Mouse (Mus musculus): ENCODE data around the gene Cyp2d11. TPM values are rescaled to one million over a fixed set of nuclear protein-coding genes. Genes with fewer than 3 reads are reported as not detected.
A peak's percentile ranks its signal among the peaks of the same experiment; 100 is the strongest.
"Not testable (repeated sequence)": the region's sequence is repeated elsewhere in the genome, so short reads cannot be mapped to it uniquely, and the experiment has no call there.

Cyp2d11 gene
- polyA plus RNA-seq, 1 experiment from 2014 or later: not detected

- H3K4me3 ChIP-seq: no peak within 1 kb of the TSS
- H3K9ac ChIP-seq: no peak within 1 kb of the TSS
- 94% methylated on average over 6 of the region's 6 CpGs for WGBS
- H3K4me2 ChIP-seq: no peak within 1 kb of the TSS
- no peaks in the 10 kb centered on the region for H3K36me3 ChIP-seq
- H3K9me3 ChIP-seq: no peaks in the 10 kb centered on the region
- H3K27ac ChIP-seq (replicated peaks): no peak within 1 kb of the TSS
- H3K4me1 ChIP-seq (replicated peaks): no peaks in the 10 kb centered on the region
- ATAC-seq (ENCODE audit: low read depth): no peak
- H3K27me3 ChIP-seq: no peaks in the 10 kb centered on the region
These were observed 13.2 kb upstream of the Cyp2d11 start, which contains the start of gene Cyp2d10 for GRCm38 (mm10) chr15:82406981-82407380. TSS of gene Cyp2d10 (minus strand) at chr15:82407195.

DNA sequence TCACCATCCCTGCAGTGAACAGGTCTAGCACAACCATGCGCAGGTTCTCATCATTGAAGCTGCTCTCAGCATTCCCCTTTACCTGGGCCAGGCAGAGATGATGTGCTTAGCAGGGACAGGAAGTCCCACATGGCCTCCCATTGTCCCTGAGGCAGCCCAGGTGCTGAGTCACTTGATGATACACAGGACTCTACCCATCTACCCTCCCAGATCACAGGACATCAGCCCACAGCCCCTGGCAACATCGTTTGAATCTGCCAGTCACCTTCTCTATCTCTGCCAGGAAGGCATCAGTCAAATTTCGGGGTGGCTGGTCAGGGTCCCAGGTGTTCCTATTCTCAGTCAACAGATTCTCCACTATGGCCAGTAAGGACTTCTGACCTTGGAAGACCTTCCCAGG is 10.3 kb upstream of the Cyp2d11 start:
- 92% methylated on average over 3 of the region's 3 CpGs for WGBS
- no peak overlapping the region for H3K4me3 ChIP-seq
- no peaks in the 10 kb centered on the region for H3K36me3 ChIP-seq
- ATAC-seq (ENCODE audit: low read depth): no peak
- no peak overlapping the region for H3K27ac ChIP-seq (replicated peaks)
- no peaks in the 10 kb centered on the region for H3K4me1 ChIP-seq (replicated peaks)
- H3K4me2 ChIP-seq: no peak overlapping the region
- no peaks in the 10 kb centered on the region for H3K9me3 ChIP-seq
- H3K9ac ChIP-seq: no peak overlapping the region
- H3K27me3 ChIP-seq: no peaks in the 10 kb centered on the region

- no peak overlapping the region for H3K27ac ChIP-seq (replicated peaks)
- no peak overlapping the region for H3K4me2 ChIP-seq
- H3K27me3 ChIP-seq: no peaks in the 10 kb centered on the region
- no peak overlapping the region for H3K4me3 ChIP-seq
- no peaks in the 10 kb centered on the region for H3K4me1 ChIP-seq (replicated peaks)
- no peak overlapping the region for H3K9ac ChIP-seq
- 94% methylated on average over 9 of the region's 9 CpGs for WGBS
- no peaks in the 10 kb centered on the region for H3K9me3 ChIP-seq
- ATAC-seq (ENCODE audit: low read depth): no peak
- H3K36me3 ChIP-seq: no peaks in the 10 kb centered on the region
These were observed 9.8 kb upstream of the Cyp2d11 start for GRCm38 (mm10) chr15:82403606-82404005.

DNA sequence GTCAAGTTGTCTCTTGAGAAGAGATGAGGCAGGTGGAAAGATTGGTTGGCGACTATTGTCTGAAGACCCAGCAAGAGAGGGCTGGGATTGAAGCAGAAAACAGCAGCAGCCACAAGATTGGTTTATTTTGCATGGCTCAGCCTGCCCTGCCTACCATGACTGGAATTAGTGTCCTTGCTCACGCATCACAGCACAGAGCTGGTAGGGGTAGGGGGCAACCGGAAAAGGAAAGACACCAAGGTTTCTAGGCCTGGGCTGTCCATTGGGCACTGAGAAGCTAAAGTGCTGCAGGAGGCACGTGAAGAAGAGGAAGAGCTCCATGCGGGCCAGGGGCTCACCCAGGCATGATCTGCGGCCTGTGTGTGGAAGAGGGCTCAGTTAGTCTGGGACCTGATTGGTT is 8.9 kb upstream of the Cyp2d11 start:
- no peak for ATAC-seq (ENCODE audit: low read depth)

GRCm38 (mm10) chr15:82402106-82402505 is 8.3 kb upstream of the Cyp2d11 start:
- no peak overlapping the region for H3K27ac ChIP-seq (replicated peaks)
- H3K27me3 ChIP-seq: no peaks in the 10 kb centered on the region
- no peak for ATAC-seq (ENCODE audit: low read depth)
- H3K36me3 ChIP-seq: no peaks in the 10 kb centered on the region
- H3K4me3 ChIP-seq: no peak overlapping the region
- no peak overlapping the region for H3K4me2 ChIP-seq
- H3K9me3 ChIP-seq: no peaks in the 10 kb centered on the region
- H3K4me1 ChIP-seq (replicated peaks): no peaks in the 10 kb centered on the region
- no peak overlapping the region for H3K9ac ChIP-seq

More for the DNA sequence above, 8.9 kb upstream of the Cyp2d11 start:
- H3K9me3 ChIP-seq: no peaks in the 10 kb centered on the region
- no peak overlapping the region for H3K4me2 ChIP-seq
- no peak overlapping the region for H3K27ac ChIP-seq (replicated peaks)
- H3K27me3 ChIP-seq: no peaks in the 10 kb centered on the region
- no peaks in the 10 kb centered on the region for H3K4me1 ChIP-seq (replicated peaks)
- H3K36me3 ChIP-seq: no peaks in the 10 kb centered on the region
- WGBS: 86% methylated on average over 6 of the region's 6 CpGs
- no peak overlapping the region for H3K4me3 ChIP-seq
- no peak overlapping the region for H3K9ac ChIP-seq

GRCm38 (mm10) chr15:82401516-82401915 is 7.7 kb upstream of the Cyp2d11 start:
- H3K4me1 ChIP-seq (replicated peaks): no peaks in the 10 kb centered on the region
- H3K9me3 ChIP-seq: no peaks in the 10 kb centered on the region
- no peak overlapping the region for H3K4me2 ChIP-seq
- H3K36me3 ChIP-seq: no peaks in the 10 kb centered on the region
- no peak overlapping the region for H3K9ac ChIP-seq
- no peaks in the 10 kb centered on the region for H3K27me3 ChIP-seq
- 11% methylated on average over 2 of the region's 2 CpGs for WGBS
- no peak overlapping the region for H3K27ac ChIP-seq (replicated peaks)
- no peak overlapping the region for H3K4me3 ChIP-seq
- no peak for ATAC-seq (ENCODE audit: low read depth)

DNA sequence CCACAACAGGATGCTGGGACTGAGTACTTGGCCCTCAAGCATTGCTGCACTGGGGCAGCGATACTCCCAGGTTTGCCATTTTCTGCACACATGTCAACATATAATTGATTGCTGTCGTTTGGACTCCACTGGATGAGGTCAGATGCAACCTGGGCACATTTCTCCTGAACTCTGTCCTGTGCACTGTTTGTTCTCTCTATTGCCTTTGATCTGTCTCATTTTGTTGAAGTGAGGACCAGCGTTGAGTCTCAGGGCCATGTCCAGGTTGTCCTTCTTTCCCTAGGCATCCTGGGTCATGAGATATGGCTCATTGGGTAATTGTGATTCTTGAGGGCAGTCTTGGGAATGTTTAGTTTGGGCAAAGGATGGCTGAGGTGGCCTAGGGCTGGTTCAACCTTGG is 2.1 kb upstream of the Cyp2d11 start:
- H3K4me3 ChIP-seq; H3K36me3 ChIP-seq; ATAC-seq (ENCODE audit: low read depth); H3K9ac ChIP-seq; H3K4me2 ChIP-seq; H3K4me1 ChIP-seq (replicated peaks); H3K27me3 ChIP-seq; H3K9me3 ChIP-seq; H3K27ac ChIP-seq (replicated peaks): not testable (repeated sequence)
- 89% methylated on average over 3 of the region's 3 CpGs for WGBS

DNA sequence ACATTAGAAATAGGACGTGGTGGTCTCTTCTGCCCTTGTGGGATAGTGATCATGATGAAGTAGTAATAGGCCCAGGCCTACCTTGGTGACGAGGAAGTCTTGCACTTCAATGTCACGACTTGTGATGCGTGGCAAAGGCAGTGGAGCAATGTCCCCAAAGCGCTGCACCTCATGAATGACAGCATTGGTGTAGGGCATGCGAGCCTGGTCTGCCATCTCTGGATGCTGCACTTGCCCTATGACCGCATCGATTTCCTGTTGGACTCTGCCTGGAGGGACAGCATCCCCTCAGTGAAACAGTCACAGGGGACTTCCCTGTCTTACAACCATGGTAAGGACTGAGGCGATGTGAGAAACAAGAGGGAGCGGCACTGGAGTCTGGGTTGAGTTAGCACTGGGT is 3.9 kb downstream of the Cyp2d11 start:
- not testable (repeated sequence) for H3K36me3 ChIP-seq; H3K9ac ChIP-seq; H3K9me3 ChIP-seq; H3K27ac ChIP-seq (replicated peaks); H3K4me3 ChIP-seq; H3K4me1 ChIP-seq (replicated peaks); H3K27me3 ChIP-seq; H3K4me2 ChIP-seq; ATAC-seq (ENCODE audit: low read depth)
- WGBS: 91% methylated on average over 10 of the region's 10 CpGs

- Histone ChIP-seq H3K4me1 (replicated peaks) (peaks cover 3% of the 10 kb centered on the region), H3K9me3 (no peaks in the 10 kb centered on the region), H3K36me3 (no peaks in the 10 kb centered on the region), H3K27ac (replicated peaks) (no peak overlapping the region), H3K9ac (no peak overlapping the region), H3K4me3 (no peak overlapping the region), H3K27me3 (no peaks in the 10 kb centered on the region; the same call in 1 of the 2 replicates), H3K4me2 (no peak overlapping the region)
- 92% methylated on average over 2 of the region's 2 CpGs for WGBS
- no peak for ATAC-seq (ENCODE audit: low read depth)
These were observed 8.1 kb downstream of the Cyp2d11 start for GRCm38 (mm10) chr15:82385729-82386128.

DNA sequence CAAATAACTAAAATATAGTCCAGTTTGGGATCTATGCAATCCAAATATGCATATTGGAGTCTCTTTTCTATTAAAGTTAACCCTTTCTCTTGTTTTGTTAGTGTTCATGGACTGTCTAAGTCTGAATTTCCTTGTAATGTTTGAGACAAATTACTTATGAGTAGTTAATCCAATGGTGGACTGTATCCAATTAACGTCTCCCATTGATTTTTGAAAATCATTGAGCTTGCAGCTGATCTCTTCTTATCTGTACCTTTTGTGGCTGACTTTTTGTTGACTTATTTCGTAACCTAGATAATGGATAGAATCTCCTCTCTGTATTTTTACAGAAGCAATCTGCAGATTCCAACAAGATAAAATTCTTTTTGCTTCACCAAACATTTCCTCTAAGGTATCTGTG is 11.4 kb downstream of the Cyp2d11 start:
- H3K4me2 ChIP-seq: no peak overlapping the region
- 94% methylated on average over 2 of the region's 2 CpGs for WGBS
- H3K36me3 ChIP-seq: no peaks in the 10 kb centered on the region
- no peaks in the 10 kb centered on the region for H3K9me3 ChIP-seq
- H3K27me3 ChIP-seq: no peaks in the 10 kb centered on the region; the same call in 1 of the 2 replicates
- H3K4me1 ChIP-seq (replicated peaks): peaks cover 12% of the 10 kb centered on the region
- H3K27ac ChIP-seq (replicated peaks): no peak overlapping the region
- H3K9ac ChIP-seq: no peak overlapping the region
- no peak overlapping the region for H3K4me3 ChIP-seq
- no peak for ATAC-seq (ENCODE audit: low read depth)

DNA sequence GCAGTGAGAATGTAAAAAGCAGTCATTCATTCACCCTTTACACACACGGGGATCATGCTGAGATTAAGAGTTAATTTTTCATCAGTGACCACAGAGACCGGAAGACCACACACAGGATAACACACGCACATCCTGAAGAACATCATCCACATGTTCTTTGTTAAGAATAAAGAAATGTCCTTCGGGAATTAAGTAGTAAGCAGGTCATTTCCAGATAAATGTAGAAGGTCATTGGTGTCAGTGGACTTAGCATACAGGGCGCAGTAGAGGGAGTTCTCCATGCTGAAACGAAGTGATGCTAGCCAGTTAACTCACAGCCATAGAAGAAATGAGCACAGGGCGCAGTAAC is 13.1 kb downstream of the Cyp2d11 start:
- H3K4me1 ChIP-seq (replicated peaks): peaks cover 21% of the 10 kb centered on the region
- peak overlapping the region; percentile 56 for H3K4me2 ChIP-seq
- no peaks in the 10 kb centered on the region; the same call in 1 of the 2 replicates for H3K27me3 ChIP-seq
- WGBS: 33% methylated on average over 7 of the region's 7 CpGs
- H3K27ac ChIP-seq (replicated peaks): no peak overlapping the region
- no peak for ATAC-seq (ENCODE audit: low read depth)
- no peaks in the 10 kb centered on the region for H3K36me3 ChIP-seq
- peak overlapping the region; percentile 63 for H3K9ac ChIP-seq
- peak overlapping the region; percentile 34 for H3K4me3 ChIP-seq
- H3K9me3 ChIP-seq: no peaks in the 10 kb centered on the region

DNA sequence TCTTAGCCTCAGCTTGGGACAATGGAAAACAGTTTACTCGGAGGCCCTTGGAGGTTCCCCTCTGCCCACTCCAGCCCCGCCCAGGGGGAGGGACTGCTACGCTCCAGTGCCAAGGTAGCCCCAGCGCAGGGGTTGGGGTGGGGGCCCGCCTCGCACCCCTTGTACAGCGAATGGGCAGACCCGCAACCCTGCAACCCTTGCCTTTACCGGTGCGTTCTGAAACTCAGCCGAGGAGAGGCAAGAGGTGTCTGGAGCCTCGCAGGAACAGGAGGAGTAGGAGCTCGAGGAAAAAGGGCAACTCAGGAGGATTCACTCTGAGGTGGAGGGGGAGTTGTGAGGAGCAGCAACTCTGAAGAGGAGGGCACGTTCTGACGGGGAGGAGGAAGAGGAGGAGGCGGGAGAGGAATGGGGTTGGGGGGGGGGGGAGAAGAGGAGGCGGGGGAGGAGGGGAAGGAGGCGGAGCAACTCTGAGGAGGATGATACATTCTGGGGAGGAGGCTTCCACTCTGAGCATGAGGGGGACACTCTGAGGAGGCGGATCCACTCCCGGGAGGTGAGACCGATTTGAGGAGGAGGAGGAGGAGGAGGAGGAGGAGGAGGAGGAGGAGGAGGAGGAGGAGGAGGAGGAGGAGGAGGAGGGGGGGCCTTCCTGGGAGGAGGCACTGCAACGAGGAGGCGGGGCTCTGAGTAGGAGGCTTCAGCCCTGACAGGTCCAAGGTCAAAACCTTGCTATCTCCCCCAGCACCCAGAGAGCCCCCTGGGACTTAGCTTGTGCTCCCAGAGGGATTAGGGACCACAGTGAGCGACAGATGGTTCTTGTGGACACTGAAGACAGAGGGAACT is 13.7 kb downstream of the Cyp2d11 start, which contains the start of gene Cyp2d22:
Gene Cyp2d22 (minus strand): TSS at position 390 of the 843 bp plus-strand sequence.
- H3K27ac ChIP-seq (replicated peaks): no peak within 1 kb of the TSS; the same call in 1 of the 2 replicates
- no peaks in the 10 kb centered on the region for H3K36me3 ChIP-seq
- ATAC-seq (ENCODE audit: low read depth): peak; percentile 77
- no peaks in the 10 kb centered on the region for H3K9me3 ChIP-seq
- WGBS: 1% methylated on average over 18 of the region's 24 CpGs
- no peaks in the 10 kb centered on the region; the same call in 1 of the 2 replicates for H3K27me3 ChIP-seq
- peak within 1 kb of the TSS; percentile 34 for H3K4me3 ChIP-seq
- H3K9ac ChIP-seq: peak within 1 kb of the TSS; percentile 63
- peaks cover 21% of the 10 kb centered on the region for H3K4me1 ChIP-seq (replicated peaks)
- peak within 1 kb of the TSS; percentile 56 for H3K4me2 ChIP-seq

DNA sequence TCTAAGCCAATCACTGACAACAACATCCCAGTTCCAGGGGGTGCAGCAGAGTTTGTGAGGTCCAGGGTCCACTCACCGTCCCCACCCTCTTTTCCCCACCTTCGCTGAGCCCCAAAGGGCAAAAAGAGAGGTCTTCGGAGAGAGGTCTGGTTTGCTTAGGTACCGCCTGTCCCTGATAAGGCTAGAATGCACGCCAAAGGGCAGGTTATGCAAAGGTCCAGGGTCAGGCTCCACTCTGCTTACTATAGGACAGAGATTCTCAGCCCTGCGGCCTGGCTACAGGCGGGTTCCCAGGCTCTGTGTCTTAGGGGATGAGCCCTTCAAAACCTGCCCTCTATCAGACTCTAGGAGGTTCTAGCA is 14.3 kb downstream of the Cyp2d11 start:
- no peaks in the 10 kb centered on the region for H3K36me3 ChIP-seq
- ATAC-seq (ENCODE audit: low read depth): peak; percentile 67; the same call in 1 of the 2 replicates
- H3K4me2 ChIP-seq: peak overlapping the region; percentile 56
- H3K27ac ChIP-seq (replicated peaks): no peak overlapping the region; the same call in 1 of the 2 replicates
- peak overlapping the region; percentile 48; the same call in 1 of the 2 replicates for H3K9ac ChIP-seq
- H3K4me1 ChIP-seq (replicated peaks): peaks cover 21% of the 10 kb centered on the region
- 23% methylated on average over 7 of the region's 7 CpGs for WGBS
- H3K27me3 ChIP-seq: no peaks in the 10 kb centered on the region; the same call in 1 of the 2 replicates
- no peaks in the 10 kb centered on the region for H3K9me3 ChIP-seq
- H3K4me3 ChIP-seq: peak overlapping the region; percentile 34

Data from neural tube, embryonic 13.5 days (tissue).